Mouse (Mus musculus) thymus, postnatal 0 days (tissue): Measurements from ENCODE around the gene Mab21l3. TPM values are rescaled to one million over a fixed set of nuclear protein-coding genes. Genes with fewer than 3 reads are reported as not detected.

ENCODE experiments used
- DNase-seq: peaks from one replicate; pipeline ENCODE4 v3.0.0-alpha.2; 2015; ENCODE audit warnings: low spot score
- polyA plus RNA-seq: library from polyadenylated mRNA; unstranded; fragments of >200 nt; fragmentation: Nextera tagmentation; extraction: Ambion mirVana; gene quantifications from 2 replicates; pipeline ENCODE4 v1.2.1, GENCODE M21; 2015

Mab21l3 gene
- polyA plus RNA-seq, 1 experiment from 2014 or later: 0.88 TPM

DNA sequence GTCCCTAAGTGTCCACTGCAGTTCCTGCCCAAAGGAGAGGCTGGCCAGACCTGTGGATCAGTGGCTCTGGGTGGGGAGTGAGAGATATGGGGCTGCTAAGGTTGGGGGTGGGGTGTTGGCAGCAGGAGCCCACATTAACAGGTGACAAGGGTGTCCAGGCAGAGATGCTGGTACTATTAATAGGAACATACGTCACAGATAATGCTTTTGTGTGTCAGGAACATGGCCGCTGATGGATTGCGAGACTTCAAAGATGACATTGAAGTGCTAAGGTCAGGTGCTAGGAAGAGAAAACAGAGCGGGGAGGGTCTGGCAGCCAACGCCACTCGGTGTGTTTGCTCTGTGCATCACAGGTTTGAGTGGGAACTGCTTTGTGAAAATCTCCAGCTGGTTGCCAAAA is 44.4 kb downstream of the Mab21l3 start:
- DNase-seq: no peak

DNA sequence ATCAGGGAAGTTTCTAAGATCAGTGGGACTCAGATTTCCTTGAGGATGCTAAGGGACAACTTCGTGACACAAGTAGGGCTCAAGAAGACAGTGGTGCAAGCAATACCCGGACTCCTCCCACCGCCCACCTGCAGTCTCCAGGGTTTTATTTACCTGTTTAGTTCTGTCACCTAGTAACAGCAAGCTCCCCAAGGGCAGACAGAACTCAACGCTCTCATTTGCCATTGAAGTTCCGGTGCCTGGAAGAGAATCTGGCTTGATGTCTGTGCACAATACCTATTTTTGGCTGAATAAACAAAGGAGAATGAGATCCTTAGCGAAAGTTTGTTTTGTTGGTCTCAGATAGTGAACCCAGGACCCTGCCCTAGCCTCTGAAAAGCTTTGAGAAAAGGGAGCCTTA is 45.0 kb downstream of the Mab21l3 start:
- DNase-seq: no peak

DNA sequence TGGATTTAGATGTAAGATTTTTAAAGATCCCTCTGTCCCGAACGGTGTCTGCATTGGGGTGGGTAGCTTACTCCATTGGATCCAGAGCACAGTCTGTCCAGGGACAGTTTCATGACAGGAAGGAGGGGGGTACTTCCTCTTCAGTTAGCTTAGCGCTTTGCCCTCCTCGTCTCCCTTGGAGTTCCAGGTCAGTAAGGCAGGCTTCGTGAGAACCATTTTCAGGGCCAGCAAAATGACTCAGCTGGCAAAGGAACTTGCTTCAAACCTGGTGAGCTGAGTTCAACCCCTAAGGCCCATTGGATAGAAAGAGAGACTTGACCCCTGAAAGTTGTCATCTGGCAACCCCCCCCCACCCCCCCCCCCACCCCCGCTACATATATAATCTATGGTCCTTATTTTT is 46.0 kb downstream of the Mab21l3 start:
- DNase-seq: peak; percentile 20

DNA sequence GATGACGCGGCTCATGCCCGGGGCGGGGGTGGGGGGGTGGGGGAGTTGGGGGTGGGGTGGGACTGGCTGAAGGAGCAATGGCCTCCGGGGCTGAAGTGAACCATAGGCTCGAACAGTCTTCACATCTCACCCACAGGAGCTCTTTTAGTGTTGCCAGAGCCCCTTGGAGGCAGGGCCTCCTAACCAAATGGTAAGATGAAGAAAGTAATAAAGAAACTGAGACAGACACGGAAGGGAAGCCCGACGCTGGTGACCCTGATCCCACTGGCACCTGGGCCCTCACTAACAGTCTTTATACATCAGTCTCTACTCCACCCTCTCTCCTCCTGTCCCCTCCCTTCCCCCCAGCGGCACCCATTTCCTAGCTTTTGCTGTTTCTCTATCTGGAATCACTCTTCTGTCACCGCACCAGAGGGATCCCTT is 48.2 kb downstream of the Mab21l3 start:
- DNase-seq: no peak

DNA sequence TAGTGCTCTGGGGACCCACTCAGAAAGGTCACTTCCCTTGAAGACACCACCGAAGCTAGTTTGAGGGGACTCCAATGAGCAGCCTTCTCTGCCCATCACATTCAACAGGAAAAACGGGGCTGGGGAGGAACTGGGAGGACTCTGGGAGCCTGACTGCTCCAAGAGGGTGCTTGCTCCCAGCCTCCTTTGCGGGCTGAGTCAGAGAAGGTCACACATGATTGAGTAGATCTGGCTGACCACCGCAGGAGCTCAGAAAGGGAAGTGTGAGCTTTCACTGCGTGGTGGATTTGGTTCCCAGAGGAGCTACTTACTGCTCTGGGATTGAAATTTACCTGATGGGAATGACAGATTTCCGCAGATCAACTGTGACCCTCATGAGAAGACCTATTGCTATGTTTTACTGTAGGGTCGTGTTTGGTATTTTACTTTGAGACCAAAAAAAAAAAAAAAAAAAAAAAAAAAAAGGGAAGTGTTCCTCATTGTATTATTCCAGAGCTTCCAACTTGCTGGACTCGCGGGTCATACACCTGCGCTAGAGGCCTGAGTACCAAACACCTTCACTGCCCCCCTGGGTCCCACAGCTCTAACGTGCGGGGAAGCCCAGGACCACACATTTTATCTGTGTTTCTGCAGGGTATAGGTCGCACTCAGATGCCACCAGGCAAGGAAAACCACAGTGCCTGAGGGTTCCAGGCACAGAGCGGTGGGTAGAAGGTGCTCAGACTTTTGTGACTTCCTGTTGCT is 48.7 kb downstream of the Mab21l3 start:
- DNase-seq: peak; percentile 83

DNA sequence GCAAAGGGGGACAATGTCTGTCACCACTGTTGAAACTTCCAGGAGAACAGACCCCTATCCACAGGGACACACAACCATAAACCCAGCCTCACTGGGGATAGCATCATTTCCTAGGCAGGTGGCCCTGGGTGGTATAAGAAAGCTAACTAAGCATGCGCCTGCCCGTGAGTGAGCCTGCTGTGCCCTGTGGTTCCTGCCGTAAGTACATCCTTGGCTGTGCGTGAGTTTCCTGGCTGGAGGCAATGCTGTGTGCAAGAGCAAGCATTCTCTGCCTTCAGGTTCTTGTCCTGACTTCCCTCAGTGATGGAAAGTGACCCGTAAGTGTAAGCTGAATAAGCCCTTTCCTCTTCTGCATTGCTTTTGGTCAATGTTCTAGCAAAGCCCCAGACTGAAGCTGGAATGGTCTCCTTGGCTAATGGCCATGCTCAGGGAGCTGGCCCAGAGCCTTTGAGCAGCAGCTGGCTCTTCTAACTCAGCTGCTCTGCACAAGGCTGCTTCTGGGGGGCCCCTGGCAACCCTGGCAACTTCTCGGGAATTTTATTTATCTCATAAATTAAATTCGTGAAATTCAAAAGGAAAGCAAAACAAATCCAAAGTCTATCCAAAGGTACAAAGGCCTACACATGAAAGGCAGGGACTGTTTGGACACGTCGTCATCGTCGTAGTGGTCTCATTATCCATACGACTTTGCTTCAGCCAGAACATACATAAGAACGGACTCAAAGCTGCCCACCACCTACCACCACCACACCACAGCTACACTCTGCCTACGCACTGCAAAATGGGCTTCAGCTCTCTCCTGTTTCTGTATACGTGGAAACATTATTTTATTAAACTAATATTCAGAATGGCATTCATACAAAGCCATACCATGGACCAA is 50.7 kb downstream of the Mab21l3 start:
- DNase-seq: no peak

DNA sequence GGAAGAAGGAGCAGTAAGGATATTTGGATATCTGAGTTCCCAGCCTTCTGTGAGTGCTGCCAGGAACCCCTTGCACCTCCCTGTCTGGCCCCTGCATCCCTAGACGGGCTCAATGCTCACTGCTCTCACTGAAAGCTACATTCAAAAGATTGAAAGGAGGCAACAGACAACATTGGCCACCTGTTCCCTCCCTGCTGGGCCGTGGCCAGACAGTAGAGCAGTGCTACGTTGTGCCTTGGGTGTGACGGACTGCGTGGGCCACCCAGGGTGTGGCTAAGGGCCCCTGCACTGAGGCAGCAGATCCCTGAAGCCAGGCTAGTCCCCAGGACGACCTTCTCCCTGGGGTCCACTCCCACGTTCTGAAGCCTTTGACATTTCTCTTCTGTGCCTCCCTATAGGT is 52.5 kb downstream of the Mab21l3 start:
- DNase-seq: no peak

DNA sequence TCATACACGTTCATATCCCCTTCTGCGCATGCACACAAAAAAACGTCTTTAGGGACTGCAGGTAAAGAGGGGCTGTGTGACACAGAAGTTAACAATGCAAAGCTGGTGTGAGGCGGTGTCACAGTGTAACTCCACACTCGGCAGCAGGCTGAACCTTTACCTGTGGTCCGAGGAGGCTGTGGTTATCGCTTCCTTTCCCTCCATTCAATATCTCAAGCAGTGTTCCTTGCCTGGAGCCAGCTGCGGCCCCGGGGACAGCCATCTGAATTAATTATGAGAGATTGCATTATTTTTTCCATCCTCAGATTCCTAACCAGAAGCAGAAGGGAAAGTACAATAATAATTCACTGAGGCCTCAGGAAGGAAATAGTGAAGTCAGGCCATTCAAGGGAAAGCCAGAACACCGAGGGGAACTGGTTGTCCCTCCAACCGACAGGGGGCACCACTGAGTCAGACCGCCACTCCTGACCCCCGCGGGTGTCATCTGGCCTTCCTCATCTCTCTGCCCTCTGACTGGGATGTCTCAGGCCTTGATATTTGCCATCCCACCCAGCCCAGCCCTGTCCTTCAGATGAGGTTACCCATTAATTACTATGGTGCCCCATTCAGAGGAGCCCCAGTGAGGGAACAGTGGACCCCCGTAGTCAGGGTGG is 53.2 kb downstream of the Mab21l3 start:
- DNase-seq: no peak

DNA sequence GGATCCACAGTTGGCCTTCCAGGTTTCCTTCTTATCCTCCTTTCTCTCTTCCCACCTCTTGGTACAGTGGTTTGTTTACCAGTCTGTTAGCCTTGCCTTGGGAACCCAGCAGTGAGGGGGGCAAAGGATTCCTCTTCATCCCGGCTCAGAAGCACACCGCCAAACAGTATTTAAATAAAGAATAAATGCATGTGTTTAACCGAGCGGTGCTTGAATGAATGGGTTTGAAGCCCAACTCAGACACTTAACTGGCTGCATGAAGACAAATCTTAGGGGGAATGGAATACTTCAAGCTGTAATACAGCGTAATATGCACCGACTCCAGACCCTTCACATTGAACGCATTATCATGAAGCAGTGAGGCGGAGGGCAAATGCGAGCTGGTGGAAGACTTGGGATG is 54.1 kb downstream of the Mab21l3 start:
- DNase-seq: no peak

DNA sequence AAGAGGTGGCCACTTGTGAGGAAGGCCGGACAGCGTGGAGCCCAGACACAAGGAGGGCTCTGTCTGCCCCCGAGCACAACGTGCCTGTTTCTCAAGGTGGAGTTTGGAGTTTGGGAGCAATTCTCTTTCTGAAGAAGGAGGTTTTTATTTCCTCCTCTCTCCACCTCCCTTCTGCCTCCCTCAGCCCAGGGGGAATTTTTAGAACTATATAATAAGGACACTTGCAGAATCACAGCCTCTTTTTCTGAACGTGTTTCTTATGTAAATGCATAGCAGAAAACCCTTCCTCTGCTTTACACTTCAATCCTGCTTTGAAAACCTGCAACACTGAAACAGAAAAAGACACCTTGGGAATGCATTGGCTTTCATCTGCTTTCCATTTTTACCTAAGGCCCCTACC is 54.7 kb downstream of the Mab21l3 start:
- DNase-seq: no peak

DNA sequence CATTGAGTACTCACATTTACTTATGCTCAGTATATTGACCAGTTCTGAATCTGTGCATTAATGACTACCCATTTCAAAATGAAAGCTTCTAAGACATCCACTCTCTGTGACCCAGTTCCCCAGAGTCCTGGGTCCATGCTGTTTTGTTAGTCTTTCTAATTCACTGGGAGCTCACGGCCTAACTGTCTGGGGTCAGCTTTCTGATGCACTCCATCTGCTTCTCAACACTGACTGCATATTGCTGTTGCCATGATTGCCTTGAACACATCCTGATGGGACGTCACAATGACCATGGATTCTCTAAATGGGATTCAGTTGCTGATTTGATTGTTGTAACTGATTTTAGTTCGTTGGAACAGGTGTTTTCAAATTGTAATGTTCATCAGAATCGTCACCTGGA is 56.6 kb downstream of the Mab21l3 start:
- DNase-seq: no peak

DNA sequence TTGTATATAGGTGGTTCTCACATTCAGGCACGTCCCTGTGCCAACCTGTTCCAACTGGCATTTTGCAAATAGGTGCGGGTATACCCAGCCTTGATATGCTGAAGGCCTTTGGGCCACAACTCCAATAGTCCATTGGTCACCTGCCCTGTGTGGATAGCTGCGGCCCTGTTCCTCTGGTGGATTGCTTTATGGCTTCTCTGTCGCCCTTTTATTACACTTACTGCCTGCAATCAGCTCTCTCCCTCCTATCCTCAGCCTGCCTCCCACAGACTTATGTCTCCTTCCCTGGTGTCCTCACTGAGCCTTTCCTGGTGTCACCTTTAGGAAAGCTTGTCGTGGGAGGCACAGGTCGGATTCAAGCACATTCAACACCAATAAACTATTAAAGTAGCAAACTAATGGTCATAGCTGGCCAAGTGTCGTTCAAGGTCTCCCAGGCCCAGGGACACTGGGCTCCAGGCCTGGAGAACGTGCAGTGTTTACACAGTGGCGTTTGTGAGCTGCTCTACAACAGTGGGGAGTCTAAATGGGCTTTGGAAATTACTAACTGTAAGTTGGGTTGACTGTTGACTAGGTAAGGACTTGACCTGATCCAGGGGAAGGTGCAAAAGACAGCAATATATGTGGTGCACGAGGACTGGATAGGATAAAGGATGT is 63.9 kb downstream of the Mab21l3 start:
- no peak for DNase-seq

DNA sequence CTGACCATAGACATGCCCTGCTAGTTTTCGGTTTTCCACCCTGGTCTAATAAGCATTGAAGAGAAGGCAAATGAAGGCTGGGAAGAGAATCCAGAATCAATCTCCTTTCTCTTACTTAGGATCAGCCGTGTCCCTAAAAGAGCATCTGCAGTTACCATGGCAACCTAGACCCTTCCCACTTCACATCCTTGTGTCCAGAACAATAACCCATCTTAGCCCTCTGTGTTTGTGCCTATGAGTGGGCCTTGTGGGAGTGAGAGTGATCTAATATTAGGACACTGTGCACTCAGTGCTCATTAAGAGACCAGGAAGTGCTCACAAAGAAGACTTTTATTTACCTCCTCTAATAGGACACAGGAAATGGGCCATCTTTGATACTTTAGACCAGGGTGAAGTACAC is 65.0 kb downstream of the Mab21l3 start:
- DNase-seq: no peak

DNA sequence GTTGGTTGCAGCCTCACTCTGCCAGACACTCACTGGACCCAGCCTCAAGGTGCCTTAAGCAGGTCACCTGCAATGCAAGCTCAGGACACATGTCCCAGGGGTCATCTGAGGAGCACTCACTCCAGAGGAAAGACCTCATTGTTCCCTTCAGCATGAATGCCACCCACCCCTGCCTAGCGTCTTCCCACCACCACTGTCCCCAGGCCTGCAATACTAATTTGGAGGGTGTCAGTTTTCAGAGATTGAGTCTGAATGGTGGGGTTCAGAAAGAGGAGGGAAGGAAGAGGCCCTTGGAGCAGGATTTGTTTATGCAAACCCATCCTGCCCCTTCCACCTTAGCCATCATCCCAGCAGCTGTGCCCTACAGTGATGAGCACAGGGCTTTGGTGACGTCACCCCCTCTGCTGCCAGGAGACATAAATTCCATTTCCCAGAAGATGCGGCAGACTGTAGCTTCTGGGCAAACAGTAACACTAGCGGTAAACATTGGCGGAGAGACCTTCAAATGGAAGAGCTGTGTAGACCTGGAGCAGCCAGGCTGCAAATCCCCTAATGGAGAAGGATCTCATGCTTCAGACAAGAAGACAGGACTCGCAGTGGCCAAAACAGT is 67.8 kb downstream of the Mab21l3 start:
- DNase-seq: no peak

DNA sequence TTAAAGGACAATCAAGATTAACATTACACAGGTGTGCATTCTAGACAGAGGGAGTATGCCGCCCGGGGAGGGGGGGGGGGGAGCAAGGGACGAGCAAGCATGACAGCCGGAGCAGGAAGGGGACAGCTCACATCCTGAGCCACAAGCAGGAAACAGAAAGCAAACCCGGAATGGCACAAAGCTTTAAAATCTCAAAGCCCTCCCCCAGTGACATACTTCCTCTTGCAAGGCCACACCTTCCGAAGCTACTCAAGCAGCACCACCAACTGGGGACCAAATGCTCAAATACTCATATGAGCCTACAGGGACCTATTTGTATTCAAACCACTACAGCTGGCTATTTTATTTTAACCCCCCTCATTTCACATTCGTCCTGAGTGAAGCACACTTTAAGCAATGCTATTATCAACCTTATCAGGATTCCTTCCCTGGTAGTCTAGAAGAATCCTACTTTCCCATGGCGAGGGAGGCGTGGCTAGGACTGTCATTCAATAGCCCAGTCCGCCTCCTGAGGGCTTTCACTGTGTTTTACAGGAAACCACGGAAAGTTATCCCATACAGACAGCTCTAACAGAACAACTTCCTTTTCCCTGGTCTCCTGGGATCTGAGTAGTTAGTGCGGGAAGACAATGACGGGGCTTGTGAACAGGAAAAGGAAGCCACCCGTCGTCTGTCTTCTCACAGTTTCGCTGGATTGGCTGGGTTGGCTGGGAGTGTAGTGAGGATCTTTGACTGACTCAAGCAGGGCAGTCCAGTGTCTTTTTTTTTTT is 69.7 kb downstream of the Mab21l3 start:
- peak; percentile 18 for DNase-seq

DNA sequence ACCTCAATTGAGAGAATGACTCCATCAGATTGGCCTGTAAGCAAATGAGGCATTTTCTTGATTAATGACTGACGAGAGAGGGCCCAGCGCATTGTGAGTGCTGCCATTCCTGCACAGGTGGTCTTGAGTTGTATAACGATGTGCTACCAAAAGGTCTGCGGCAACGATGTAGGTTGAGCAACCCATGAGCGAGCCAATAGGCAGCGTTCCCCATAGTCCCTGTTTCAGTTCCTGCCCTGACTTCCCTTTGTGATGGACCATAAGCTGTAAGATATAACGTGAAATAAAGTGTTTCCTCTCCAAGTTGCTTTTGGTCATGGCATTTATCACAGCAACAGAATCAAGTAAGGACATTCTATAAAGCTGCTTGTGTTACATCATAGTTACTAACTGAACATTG is 73.0 kb downstream of the Mab21l3 start:
- DNase-seq: no peak

DNA sequence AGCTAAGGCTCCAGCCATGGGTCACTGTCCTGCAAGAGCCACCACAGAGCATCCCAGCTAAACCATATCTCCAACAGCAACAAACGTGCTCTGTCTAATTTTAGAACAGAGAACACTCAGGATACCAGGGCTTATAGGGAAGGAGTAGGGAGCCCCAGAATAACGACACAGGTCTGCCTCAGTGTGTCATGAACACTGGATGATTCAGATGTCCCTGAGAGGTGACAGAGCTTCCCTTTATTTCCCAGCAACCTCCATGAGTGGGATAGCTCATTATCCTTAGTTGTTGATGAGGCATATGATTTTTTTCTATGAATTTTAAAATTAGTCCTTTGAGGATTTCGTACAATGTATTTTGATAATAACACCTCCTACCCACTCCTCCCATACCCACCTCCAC is 78.2 kb downstream of the Mab21l3 start:
- no peak for DNase-seq

DNA sequence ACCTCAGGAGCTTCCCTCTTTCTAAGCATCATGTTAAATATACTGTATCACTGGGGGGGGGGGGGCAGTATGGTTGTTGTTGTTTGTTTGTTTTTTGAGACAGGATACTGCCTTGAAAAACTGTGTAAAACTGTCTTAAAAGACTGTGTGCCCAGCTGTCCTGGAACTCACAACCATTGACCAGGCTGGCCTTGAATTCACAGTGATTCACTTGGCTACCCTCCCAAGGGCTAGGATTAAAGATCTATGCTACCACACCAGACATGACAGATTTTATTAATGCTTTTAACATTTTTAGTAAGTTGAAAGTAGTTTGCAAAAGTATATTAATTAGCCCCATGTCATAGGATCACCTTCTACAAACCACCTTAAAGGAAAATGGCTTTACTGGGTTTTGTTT is 85.2 kb downstream of the Mab21l3 start:
- DNase-seq: no peak
